Mouse (Mus musculus) mouse embryonic stem cell (cell line): Measurements from ENCODE around the gene St5.

Source experiments
- in situ Hi-C, 2 experiments: fragments of 300-500 bp; cut with MboI; formaldehyde crosslinking; loops; 1 replicate in 1 of 2; 3 replicates in 1 of 2; pipeline ENCODE4 v1.14.3; 2019 to 2020; ENCODE audit warnings: low sequenced_read_pairs in 2 of 2, low pct_unique_long_range_greater_than_20kb in 1 of 2, mixed read lengths in 1 of 2; ENCODE audit not compliant: unreplicated experiment in 1 of 2

The St5 gene

DNA sequence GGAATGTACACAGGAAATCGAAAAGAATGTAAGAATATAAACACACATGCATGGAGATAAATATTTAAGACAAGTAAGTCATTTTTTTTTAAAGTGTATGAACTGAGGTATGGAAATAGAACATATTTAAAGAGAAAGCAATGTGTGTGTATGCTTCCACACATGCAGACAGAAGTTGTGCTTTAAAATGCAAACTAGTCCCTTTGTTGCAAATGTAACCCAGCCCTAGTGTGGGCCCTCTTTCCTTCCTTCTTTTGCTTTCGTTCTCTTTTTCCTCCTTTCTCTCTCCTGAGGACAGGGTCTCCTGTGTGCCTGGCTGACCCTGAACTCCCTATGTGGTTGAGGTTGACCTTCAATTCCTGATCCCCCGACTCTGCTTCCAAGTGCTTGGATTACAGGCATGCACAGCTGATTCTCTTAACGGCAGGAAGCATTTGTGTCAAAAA lies 141.2 kb downstream of the St5 start:
- in situ Hi-C loops = no loop called here

DNA sequence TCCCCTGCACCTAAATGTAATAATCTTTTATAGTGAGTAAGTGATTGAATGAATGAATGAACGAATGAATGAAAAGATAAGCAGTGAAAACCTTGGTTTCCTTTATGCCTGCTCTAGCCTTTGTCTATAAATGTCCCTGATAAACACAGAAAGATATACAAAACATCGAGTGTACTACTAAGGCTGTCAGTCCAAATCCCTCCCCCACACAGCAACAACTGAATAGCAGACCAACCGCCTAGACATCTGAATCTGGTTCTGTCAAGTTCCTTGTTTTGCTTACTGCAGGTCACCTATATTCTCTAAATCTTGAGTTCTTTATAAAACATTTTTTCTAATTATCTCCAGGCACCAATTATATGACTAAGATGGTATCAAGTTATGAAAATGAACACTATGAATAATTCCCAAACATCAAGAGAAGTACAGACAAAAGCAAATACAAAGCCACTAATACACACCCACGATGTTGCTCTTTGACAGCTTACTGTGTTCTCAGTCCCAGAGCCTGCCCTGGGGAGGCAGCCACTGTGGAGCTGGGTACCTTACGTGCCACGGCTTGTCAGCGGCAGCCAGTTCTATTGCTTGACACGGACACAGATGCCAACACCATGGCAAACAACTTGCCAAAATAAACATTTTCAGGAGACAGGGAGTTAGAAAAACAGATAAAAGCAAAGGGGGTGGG lies 141.8 kb downstream of the St5 start:
- in situ Hi-C loops = no loop called here

DNA sequence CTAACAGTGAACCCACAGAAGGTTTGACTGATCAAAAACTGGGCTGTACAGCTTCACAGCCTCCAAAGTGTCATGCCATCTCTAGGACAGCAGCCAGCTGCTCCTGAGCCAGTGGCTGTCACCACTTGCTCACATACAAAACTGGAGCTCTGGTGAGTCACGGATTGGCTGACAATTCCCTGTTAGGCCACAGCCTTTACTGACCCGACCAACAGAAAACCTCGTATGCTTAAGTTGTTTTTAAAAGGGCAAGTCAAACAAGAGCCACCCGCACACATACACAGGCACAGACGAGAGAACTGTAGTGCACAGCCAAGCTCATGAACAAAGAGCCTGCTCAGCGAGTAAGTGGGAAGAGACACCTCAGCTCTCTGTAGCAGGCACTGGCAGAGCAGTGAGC lies 143.9 kb downstream of the St5 start:
- in situ Hi-C loops = no loop called here

- in situ Hi-C loops = loop anchor here in 1 of 2 experiments (10.0 kb wide), 1 partner anchor 168 kb away; no protein-coding TSS in a partner anchor
Observed at GRCm38 (mm10) chr7:109546726-109547125, 156.7 kb downstream of the St5 start.

- in situ Hi-C loops = loop anchor here in 1 of 2 experiments (10.0 kb wide), 1 partner anchor 169 kb away; no protein-coding TSS in a partner anchor
Observed at GRCm38 (mm10) chr7:109546186-109546585, 157.2 kb downstream of the St5 start.

- in situ Hi-C loops = loop anchor here in 1 of 2 experiments (10.0 kb wide), 1 partner anchor 169 kb away; no protein-coding TSS in a partner anchor
Observed at GRCm38 (mm10) chr7:109545255-109545993, 158.0 kb downstream of the St5 start.

DNA sequence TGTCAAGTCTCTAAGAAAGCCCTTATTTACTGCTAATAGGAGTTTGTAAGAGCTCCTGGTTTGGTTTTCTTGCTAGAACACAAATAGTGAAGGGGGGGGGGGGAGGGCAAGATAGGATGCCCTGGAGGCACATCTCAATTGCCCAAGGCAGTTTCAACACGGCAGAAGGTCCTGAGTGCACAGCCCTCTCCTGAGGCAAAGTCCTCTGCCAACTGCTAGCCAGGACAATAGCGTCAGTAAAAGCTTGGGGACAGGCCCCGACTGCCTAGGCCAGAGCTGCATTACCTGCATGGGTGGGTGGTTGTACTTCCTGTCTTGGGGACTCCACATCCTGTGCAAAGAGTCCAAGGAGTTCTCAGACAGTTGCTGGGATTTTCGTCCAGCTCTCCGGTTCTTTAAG lies 158.6 kb downstream of the St5 start:
- in situ Hi-C loops = loop anchor here in 1 of 2 experiments (10.0 kb wide), 1 partner anchor 170 kb away; no protein-coding TSS in a partner anchor

- in situ Hi-C loops = loop anchor here in 1 of 2 experiments (10.0 kb wide), 1 partner anchor 173 kb away; no protein-coding TSS in a partner anchor
Observed at GRCm38 (mm10) chr7:109542364-109542628, 161.1 kb downstream of the St5 start.

GRCm38 (mm10) chr7:109541609-109542363 lies 161.6 kb downstream of the St5 start:
- in situ Hi-C loops = loop anchor here in 1 of 2 experiments (10.0 kb wide), 1 partner anchor 173 kb away; no protein-coding TSS in a partner anchor

GRCm38 (mm10) chr7:109540902-109541301 lies 162.5 kb downstream of the St5 start:
- in situ Hi-C loops = loop anchor here in 1 of 2 experiments (10.0 kb wide), 1 partner anchor 174 kb away; no protein-coding TSS in a partner anchor

- in situ Hi-C loops = no loop called here
Observed at GRCm38 (mm10) chr7:109536451-109536946, 166.9 kb downstream of the St5 start.

- in situ Hi-C loops = no loop called here
Observed at GRCm38 (mm10) chr7:109534921-109535320, 168.5 kb downstream of the St5 start.

DNA sequence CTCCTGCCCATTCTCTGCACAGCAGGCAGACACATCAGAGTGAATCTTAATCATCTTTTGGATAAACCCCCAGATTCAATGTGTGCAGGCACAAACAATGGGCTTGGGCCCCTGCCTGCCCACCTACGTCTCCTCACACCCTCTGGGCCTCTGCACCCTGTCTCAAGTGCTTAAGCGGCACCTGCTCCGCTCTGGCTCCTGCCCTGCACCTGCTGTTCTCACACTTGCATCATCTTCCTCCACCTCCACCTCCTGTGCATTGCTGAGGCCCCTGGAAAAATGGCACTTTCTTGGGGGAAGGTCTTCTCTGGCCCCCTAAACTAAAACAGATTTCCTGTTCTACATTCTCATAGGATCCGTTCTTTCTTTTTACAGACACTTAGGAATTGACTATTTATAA lies 169.5 kb downstream of the St5 start:
- in situ Hi-C loops = no loop called here

DNA sequence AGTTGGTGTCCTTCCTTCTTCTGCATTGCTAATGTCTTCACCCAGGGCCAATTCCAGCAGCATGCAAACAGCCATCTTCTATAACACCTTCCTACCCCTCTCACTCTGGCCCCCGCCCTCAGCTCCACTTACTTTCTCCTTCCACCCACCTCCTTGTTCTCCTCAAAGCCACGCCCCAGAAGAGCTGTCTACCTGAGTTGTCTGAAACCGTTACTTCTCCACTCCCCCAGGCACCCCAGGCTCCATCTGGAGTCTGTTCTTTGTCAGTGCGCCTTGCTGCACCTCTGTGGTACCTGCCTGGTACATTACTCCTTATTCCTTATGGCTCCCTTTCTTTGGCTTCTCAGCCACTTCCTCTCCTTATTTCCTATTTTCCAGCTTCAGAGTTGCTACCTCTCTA lies 170.3 kb downstream of the St5 start:
- in situ Hi-C loops = no loop called here

DNA sequence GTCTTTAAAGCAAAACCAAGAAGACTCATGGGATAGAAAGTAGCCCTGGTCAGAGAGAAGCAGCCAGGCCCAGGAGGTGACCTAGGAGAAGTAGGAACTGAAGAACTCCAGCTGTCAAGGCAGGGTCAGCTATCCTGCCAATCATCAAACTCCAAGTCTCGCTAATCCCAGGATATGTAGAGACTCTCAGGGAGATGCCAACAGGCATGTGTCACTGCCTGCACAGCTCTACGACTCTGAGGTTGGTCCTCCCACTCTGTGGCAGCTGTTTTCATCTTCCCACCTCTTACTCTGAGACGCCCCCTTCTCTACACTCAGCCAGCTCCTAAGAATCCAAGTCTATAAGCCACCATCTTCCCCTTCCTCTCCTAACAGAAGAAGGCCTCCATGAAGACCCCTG lies 170.7 kb downstream of the St5 start:
- in situ Hi-C loops = no loop called here

DNA sequence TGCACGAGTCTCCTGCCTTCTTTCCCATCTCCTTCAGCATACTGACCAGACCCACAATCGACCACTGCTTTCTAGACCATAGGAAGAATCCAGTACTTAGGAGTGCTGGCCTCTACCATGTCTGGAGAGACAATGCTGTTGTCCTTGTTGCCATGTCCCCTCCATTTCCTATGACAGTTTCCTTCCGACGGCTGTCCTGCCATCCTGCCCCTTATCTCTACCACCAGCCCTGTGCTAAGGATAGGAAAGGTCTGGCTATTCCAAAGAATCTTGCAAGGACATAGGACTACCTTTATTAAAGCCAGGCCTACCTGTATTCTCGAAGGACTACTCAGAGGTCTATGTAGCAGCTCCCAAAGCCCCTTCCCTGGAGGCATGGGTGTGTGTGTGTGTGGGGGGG lies 171.9 kb downstream of the St5 start:
- in situ Hi-C loops = no loop called here

DNA sequence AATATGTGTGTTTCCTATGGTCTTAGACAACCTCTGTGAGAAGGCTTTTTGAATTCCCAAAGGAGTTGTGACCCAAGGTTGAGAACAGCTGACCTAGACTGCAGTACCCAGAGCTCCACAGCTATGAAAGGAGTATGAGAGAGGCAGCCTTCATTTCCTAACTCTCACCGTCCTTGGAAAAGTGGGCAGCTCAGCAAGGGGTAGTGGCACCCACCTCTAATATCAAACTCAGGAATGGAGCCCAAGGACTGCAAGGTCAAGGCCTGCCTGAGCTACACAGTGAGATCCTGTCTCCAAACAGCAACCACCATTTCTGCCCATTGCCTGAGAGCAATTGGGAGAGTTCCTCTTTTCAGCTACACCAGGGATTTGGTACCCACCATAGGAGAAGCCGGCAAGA lies 173.7 kb downstream of the St5 start:
- in situ Hi-C loops = loop anchor here in 1 of 2 experiments (10.0 kb wide), 1 partner anchor 165 kb away; no protein-coding TSS in a partner anchor

DNA sequence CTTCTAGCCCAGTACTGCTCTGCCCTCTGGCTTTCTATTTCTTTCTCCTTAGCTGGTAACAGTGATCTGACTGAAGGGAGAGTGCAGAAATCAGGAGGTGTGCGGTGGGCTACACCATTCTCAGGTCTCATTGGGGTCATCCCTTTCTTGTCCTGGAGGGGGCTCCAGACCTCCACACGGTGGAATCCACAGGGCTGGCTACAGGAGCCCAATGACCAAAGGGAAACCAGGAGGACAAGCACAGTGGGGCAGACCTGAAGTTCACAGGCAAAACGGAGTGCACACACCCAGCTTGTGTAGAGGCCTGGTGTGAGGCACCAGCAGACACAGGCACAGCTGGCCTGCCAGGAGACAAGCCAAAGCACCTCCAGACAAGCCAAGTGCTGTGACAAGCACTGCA lies 175.0 kb downstream of the St5 start:
- in situ Hi-C loops = loop anchor here in 1 of 2 experiments (10.0 kb wide), 1 partner anchor 166 kb away; no protein-coding TSS in a partner anchor

- in situ Hi-C loops = loop anchor here in 1 of 2 experiments (10.0 kb wide), 1 partner anchor 167 kb away; no protein-coding TSS in a partner anchor
Observed at GRCm38 (mm10) chr7:109527536-109527935, 175.9 kb downstream of the St5 start.
